Mouse (Mus musculus) heart, postnatal 0 days (tissue): ENCODE results near the gene Nsmce4a.

Experiments used
- CTCF ChIP-seq: IDR thresholded peaks from 2 replicates; pipeline ENCODE4 v1.5.1; 2016; ENCODE audit warnings: antibody characterized with exemption, control low read depth, low read depth
- EP300 ChIP-seq: IDR thresholded peaks from 2 replicates; pipeline ENCODE4 v1.6.1; 2016; ENCODE audit warnings: antibody characterized with exemption, low read depth

- no peak for TF ChIP-seq EP300
- TF ChIP-seq CTCF, result no peak
These were observed 45.6 kb downstream of the Nsmce4a start for GRCm38 (mm10) chr7:130527306-130527705.
